Mouse (Mus musculus): ENCODE results near the gene Hoxa5.

- no peak for TF ChIP-seq CTCF (IDR thresholded peaks at IDR 0.05; ENCODE audit: extremely low read depth, insufficient read depth, insufficient read length, insufficient replicate concordance)
- TF ChIP-seq POLR2A (IDR thresholded peaks at IDR 0.05; ENCODE audit: low read depth, low read length): no peak
Measured at GRCm38 (mm10) chr6:52214271-52214670, 9.9 kb upstream of the Hoxa5 start.
